Mouse (Mus musculus) heart, postnatal 10 days (tissue): ENCODE measurements at regions not wholly inside any gene's neighbourhood (a gene's known extent, or its start where the extent isn't known, plus 50 kb on each side); places are given as distances from the start of the nearest gene placed in this dataset.

Experiments
- DNase-seq, 2 experiments: peaks; one replicate each; pipeline ENCODE4 v3.0.0; 2021
- intact Hi-C: fragments of 180-260 bp; cut with DNase I; formaldehyde crosslinking; loops from one replicate; pipeline ENCODE4 v1.15.1; 2025

GRCm38 (mm10) chr13:6042495-6042894, 181.2 kb downstream of the Klf6 start:
- intact Hi-C loops, result loop anchor here (10.0 kb wide), 1 partner anchor 238 kb away; no protein-coding TSS in a partner anchor
- peak in 1 of 2 experiments; percentile 24 for DNase-seq

GRCm38 (mm10) chr13:6059515-6060228, 198.4 kb downstream of the Klf6 start:
- intact Hi-C loops, result no loop called here

GRCm38 (mm10) chr13:6060229-6060845, 199.1 kb downstream of the Klf6 start:
- no peak for DNase-seq
- intact Hi-C loops, result no loop called here

More at GRCm38 (mm10) chr13:6059515-6060228, 198.4 kb downstream of the Klf6 start:
- peak; percentile 48 to 62 for DNase-seq

DNA sequence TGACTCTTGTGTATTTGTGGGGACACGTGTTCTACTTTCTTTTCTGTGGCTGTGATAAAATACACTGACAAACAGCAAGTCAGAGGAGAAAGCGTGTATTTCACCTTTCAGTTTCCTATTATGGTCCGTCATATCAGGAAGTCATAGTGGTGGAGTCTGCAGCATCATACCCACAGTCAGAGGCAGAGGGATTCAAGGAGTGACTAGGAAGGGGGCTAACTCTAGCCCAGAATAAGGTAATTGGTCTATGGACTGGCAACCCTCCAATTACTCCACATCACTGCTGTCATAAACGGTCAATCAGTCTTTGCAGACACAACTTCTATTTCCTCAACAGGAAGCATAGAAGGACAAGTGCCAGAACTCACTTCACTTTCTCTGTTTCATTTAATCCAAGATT, 201.0 kb downstream of the Klf6 start:
- intact Hi-C loops, result no loop called here
- DNase-seq, result no peak

- intact Hi-C loops, result no loop called here
- DNase-seq, result no peak
Measured at GRCm38 (mm10) chr13:6062729-6063386, 201.6 kb downstream of the Klf6 start.

GRCm38 (mm10) chr13:6076978-6077825, 215.9 kb downstream of the Klf6 start:
- no peak for DNase-seq
- intact Hi-C loops, result no loop called here

DNA sequence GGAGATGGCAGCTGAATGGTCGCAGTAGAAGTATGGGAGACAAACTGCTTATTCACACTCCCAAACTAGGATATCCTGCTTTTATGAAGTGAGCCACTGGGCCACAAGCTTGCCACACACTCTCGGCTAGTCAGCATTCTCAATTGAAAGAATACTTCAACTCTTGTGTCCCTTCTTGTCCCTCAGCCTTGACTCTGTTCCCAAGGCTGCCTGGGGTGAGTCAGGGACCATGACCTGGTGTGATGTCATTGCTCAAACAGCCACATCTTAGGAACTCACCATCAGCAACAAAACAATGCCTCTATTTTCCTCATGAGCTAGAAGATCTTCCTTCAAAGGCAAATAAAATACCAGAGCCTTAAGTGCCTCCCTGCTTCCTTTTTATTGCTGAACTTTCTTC, 224.6 kb downstream of the Klf6 start:
- DNase-seq, result no peak
- intact Hi-C loops, result no loop called here

- DNase-seq, result no peak
- intact Hi-C loops, result no loop called here
Measured at GRCm38 (mm10) chr13:6109018-6109657, 247.9 kb downstream of the Klf6 start.

DNA sequence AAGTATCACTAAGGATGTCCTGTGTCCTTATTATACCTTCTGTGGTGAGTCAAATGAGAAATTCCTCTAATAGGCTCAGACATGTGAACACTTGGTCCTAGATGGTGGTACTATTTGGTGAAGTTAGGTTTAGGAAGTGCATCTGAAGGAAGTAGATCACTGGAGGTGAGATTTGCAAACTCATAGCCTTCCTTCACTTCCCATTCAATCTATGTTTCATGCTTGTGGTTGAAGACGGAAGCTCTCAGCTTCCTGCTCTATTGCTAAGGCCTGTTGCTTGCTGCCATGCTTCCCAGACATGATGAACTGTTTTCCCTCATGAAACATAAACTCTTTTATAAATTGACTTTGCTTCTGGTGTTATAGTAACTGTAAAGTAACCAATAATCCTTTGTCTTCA, 258.4 kb downstream of the Klf6 start:
- intact Hi-C loops, result no loop called here
- no peak for DNase-seq

GRCm38 (mm10) chr13:6127311-6127710, 266.0 kb downstream of the Klf6 start:
- intact Hi-C loops, result no loop called here
- no peak for DNase-seq

- no peak for DNase-seq
- intact Hi-C loops, result no loop called here
Measured at GRCm38 (mm10) chr13:6128903-6129302, 267.6 kb downstream of the Klf6 start.

- intact Hi-C loops, result no loop called here
- no peak for DNase-seq
Measured at GRCm38 (mm10) chr13:6131363-6131762, 270.1 kb downstream of the Klf6 start.

- intact Hi-C loops, result no loop called here
Measured at GRCm38 (mm10) chr13:6137170-6137569, 275.9 kb downstream of the Klf6 start.

GRCm38 (mm10) chr13:6142771-6143170, 281.5 kb downstream of the Klf6 start:
- intact Hi-C loops, result no loop called here
- DNase-seq, result no peak

More at GRCm38 (mm10) chr13:6137170-6137569, 275.9 kb downstream of the Klf6 start:
- no peak for DNase-seq

- DNase-seq, result peak; percentile 6 to 27
- intact Hi-C loops, result no loop called here
Measured at GRCm38 (mm10) chr13:6153657-6154056, 292.4 kb downstream of the Klf6 start.

DNA sequence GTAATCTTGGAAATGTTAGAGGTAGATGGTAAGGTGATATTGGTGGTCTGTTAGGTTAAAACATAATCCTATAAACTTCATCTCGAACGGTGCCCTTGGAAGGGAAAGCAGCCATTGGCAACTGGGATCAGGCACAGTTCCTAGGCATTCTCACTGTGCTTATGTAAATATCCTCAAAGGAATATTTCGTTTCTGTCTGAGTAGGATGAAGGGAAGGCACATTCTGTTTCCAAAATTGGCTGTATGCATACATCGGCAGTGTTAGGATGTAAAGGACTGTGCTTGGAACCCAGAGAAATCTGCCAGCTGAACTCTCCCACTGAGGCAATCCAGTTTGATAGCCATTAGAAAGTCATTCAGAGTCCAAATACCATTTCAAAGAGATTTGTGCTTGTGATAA, 294.9 kb downstream of the Klf6 start:
- DNase-seq, result no peak
- intact Hi-C loops, result no loop called here

DNA sequence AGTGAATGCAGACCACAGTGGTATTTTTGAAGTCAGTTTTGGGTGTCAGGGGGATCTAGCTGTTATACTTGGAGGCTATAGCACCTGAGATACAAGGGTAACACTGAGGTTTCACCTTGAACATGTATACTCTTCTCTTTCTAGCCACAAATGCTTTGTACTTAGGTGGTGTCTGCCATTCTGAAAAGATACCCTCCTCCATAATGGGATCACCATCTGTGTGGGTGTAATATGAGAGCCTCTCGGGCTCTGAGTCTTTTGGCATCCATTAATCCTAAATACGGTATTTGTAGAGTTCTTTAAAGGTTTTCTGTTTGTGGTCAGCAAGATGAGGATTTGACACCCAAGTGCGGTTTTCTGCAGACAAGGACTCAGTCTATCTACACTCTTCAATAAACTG, 295.7 kb downstream of the Klf6 start:
- DNase-seq, result no peak
- intact Hi-C loops, result no loop called here

- no peak for DNase-seq
- intact Hi-C loops, result no loop called here
Measured at GRCm38 (mm10) chr13:6157946-6158345, 296.7 kb downstream of the Klf6 start.

- intact Hi-C loops, result no loop called here
- no peak for DNase-seq
Measured at GRCm38 (mm10) chr13:6159412-6159811, 298.1 kb downstream of the Klf6 start.

DNA sequence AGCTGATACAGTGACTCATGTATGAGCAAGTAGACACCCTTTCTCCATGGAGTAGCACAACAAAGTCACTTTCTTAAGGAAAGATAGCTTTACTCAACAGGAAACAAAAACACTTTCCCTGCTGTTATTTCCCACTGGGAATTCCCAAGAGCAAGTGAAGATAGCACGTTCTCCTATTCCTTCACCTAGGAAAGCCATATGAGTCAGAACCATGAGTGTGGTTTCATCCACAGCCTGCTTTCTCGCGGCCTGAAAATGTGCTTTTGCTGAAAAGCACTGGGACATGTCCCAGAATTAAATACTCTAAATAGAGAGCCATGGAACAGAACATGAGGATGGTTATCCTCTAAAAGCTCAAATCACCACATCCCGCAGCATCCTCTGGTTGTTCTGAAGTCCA, 304.6 kb downstream of the Klf6 start:
- intact Hi-C loops, result no loop called here
- no peak for DNase-seq
